Mouse (Mus musculus) heart, embryonic 12.5 days (tissue): Measurements from ENCODE around the gene Vmn2r26. TPM values are rescaled to one million over a fixed set of nuclear protein-coding genes. Genes with fewer than 3 reads are reported as not detected.
"Not testable (repeated sequence)": the region's sequence is repeated elsewhere in the genome, so short reads cannot be mapped to it uniquely, and the experiment has no call there.

Experiments
- ATAC-seq: fragments of 200-750 bp; cut with Nextera tagmentation; 2 replicates; pipeline ENCODE4 v1.8.0; 2017; ENCODE audit warnings: moderate TSS enrichment, moderate library complexity; ENCODE audit not compliant: insufficient number of reproducible peaks, low FRiP score
- H3K27ac ChIP-seq: fragments of 300-500 bp; sonication (generic); 2 replicates; pipeline ENCODE4 v1.5.1; 2016; ENCODE audit warnings: mild to moderate bottlenecking, moderate library complexity; ENCODE audit not compliant: poor library complexity, severe bottlenecking
- H3K27me3 ChIP-seq: fragments of 300-500 bp; sonication (generic); replicated peaks from 2 replicates; pipeline ENCODE4 v1.6.1; 2016; ENCODE audit warnings: mild to moderate bottlenecking, moderate library complexity
- H3K36me3 ChIP-seq: fragments of 300-500 bp; sonication (generic); 2 replicates; pipeline ENCODE4 v1.6.1; 2016; ENCODE audit warnings: mild to moderate bottlenecking, moderate library complexity
- H3K4me1 ChIP-seq: fragments of 300-500 bp; sonication (generic); replicated peaks from 2 replicates; pipeline ENCODE4 v1.6.1; 2016; ENCODE audit warnings: mild to moderate bottlenecking
- H3K4me2 ChIP-seq: fragments of 300-500 bp; sonication (generic); 2 replicates; pipeline ENCODE4 v1.6.1; 2016; ENCODE audit warnings: mild to moderate bottlenecking, moderate library complexity
- H3K4me3 ChIP-seq: fragments of 300-500 bp; sonication (generic); 2 replicates; pipeline ENCODE4 v1.5.1; 2016; ENCODE audit warnings: mild to moderate bottlenecking
- H3K9ac ChIP-seq: fragments of 300-500 bp; sonication (generic); 2 replicates; pipeline ENCODE4 v1.6.1; 2016; ENCODE audit warnings: mild to moderate bottlenecking, moderate library complexity
- H3K9me3 ChIP-seq: fragments of 300-500 bp; sonication (generic); replicated peaks from 2 replicates; pipeline ENCODE4 v1.6.1; 2016; ENCODE audit warnings: mild to moderate bottlenecking, moderate library complexity
- WGBS: fragments of 180-500 bp; shearing (Covaris S2); methylation state at CpG from one replicate; pipeline ENCODE4 v1.1.7; 2016; 5-methylcytosine and 5-hydroxymethylcytosine counted together
- polyA plus RNA-seq: library from polyadenylated mRNA; unstranded; fragments of >200 nt; fragmentation: Nextera tagmentation; extraction: Ambion mirVana; gene quantifications from 2 replicates; pipeline ENCODE4 v1.2.1, GENCODE M21; 2016

Gene Vmn2r26
- polyA plus RNA-seq: not detected in 2 replicates

DNA sequence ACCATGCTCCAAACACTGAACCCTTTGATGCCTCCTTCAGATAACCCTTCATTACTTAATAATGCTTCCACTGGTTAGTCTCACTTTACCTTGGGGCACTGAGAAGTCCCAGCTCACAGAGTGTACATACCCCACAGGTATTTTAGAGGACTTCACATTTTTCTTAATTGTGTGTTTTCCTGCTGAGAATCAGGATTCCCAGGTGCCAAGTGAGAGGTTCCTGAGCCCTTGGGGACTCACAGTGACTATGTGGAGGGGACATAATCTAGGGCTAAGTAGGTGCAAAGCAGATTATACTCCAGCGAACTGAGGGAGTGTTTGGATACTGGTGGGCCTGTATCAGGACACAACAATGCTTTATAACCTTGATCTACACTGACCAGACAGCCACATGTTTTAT is at the start of gene Vmn2r26:
Gene Vmn2r26, plus strand, starts transcription at position 301 of the 400 bp plus-strand sequence.
- H3K9ac ChIP-seq, H3K4me3 ChIP-seq, H3K36me3 ChIP-seq, H3K4me1 ChIP-seq, H3K27ac ChIP-seq, H3K4me2 ChIP-seq, ATAC-seq, H3K9me3 ChIP-seq, H3K27me3 ChIP-seq: not testable (repeated sequence)
- WGBS: 34% methylated on average over 1 of the region's 1 CpGs

DNA sequence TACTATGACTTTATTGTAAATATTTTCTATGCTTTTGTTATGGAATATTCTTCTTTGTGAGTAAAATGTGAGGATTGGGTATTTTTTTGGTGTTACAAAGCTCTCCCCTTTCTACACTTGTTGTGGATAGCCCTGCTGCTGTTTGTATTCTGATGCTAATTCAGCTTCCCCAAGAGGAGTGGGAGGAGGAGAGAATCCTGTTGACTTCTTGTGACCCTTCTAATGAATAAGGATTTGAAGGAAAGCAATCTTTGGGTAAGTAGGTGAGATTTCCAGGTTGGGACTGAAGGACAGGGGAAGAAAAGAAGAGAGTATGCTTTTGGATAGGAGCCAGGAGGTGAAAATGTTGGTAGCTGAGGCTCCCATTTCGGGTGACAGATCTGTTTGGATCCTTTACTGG is 3.5 kb upstream of the Vmn2r26 start:
- no peaks in the 10 kb centered on the region for H3K9me3 ChIP-seq
- H3K36me3 ChIP-seq: no peaks in the 10 kb centered on the region
- H3K27ac ChIP-seq: no peak overlapping the region
- H3K27me3 ChIP-seq: no peaks in the 10 kb centered on the region
- no peak overlapping the region for H3K9ac ChIP-seq
- no peak for ATAC-seq
- H3K4me2 ChIP-seq: no peak overlapping the region
- no peak overlapping the region for H3K4me3 ChIP-seq
- WGBS: 26% methylated on average over 1 of the region's 1 CpGs
- no peaks in the 10 kb centered on the region for H3K4me1 ChIP-seq

DNA sequence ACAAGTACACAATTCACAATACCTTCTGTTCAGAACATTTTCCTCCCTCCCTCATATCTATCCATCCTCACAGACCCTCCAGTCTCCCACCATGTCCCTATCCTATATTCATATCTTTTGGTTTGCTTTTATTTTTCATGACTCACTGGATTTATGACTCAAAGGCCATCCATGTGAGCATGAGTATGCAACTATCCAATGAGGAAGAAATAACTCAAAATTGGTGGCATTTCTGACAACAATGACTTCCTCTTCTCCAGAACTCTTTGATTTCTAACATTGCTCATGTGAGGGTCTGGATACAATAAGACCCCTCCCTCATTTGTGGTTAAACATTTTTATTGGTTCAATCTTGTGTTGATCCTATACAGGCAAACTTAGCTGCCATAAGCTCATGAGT is 24.0 kb downstream of the Vmn2r26 start:
- no peak overlapping the region for H3K9ac ChIP-seq
- ATAC-seq: no peak
- H3K36me3 ChIP-seq: no peaks in the 10 kb centered on the region
- no peaks in the 10 kb centered on the region for H3K4me1 ChIP-seq
- no peak overlapping the region for H3K27ac ChIP-seq
- no peak overlapping the region for H3K4me3 ChIP-seq
- no peaks in the 10 kb centered on the region for H3K9me3 ChIP-seq
- no peaks in the 10 kb centered on the region for H3K27me3 ChIP-seq
- H3K4me2 ChIP-seq: no peak overlapping the region

DNA sequence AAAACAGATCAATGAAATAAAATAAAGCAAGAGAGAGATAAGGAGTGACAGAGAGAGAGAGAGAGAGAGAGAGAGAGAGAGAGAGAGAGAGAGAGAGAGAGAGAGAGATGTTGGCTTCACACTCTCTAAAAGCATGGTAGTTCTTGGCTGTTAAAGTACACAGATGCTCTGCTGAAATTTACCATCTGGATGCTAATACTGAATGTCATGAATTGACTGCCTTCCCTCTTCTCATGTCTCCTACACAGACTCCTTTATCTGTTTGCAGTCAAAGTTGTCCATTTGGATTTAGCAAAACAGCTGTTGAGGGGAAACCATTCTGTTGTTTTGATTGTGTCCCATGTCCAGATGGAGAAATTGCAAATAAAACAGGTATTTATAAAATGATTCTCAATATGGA is 29.2 kb downstream of the Vmn2r26 start:
- H3K27me3 ChIP-seq, H3K9ac ChIP-seq, H3K36me3 ChIP-seq, ATAC-seq, H3K9me3 ChIP-seq, H3K27ac ChIP-seq, H3K4me1 ChIP-seq, H3K4me3 ChIP-seq, H3K4me2 ChIP-seq: not testable (repeated sequence)

DNA sequence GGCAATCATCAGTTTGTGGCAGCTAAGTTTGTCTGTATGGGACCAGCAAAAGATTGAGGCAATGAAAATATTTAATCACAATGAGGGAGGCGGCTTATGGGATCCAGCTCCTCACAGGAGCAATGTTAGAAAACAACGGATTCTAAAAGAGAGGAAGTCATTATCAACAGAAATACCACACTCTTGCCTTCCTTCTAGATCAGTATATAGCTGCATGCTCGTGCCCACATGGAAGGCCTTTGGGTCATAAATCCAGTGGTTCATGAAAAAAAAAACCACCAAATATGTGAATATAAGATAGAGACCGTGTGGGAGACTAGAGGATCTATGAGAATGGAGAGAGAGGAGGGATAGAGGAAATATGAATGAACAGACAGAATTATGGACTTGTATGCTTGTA is 78.0 kb downstream of the Vmn2r26 start:
- no peak overlapping the region for H3K4me2 ChIP-seq
- ATAC-seq: no peak
- H3K27ac ChIP-seq: no peak overlapping the region
- no peaks in the 10 kb centered on the region for H3K27me3 ChIP-seq
- H3K9ac ChIP-seq: no peak overlapping the region
- no peaks in the 10 kb centered on the region for H3K36me3 ChIP-seq
- WGBS: 62% methylated on average over 4 of the region's 4 CpGs
- no peaks in the 10 kb centered on the region for H3K4me1 ChIP-seq
- no peak overlapping the region for H3K4me3 ChIP-seq
- no peaks in the 10 kb centered on the region for H3K9me3 ChIP-seq

Other genes starting within 250 kb of the Vmn2r26 start
- not detected in 2 replicates for gene Vmn2r24, start 245.7 kb upstream of the Vmn2r26 start, polyA plus RNA-seq
- not detected in 2 replicates for gene Vmn2r25, start 171.1 kb upstream of the Vmn2r26 start, polyA plus RNA-seq
- not detected in 2 replicates for gene Vmn2r27, start 207.3 kb downstream of the Vmn2r26 start, polyA plus RNA-seq